Mouse (Mus musculus): Measurements from ENCODE around the gene Tusc2. TPM values are rescaled to one million over a fixed set of nuclear protein-coding genes. Genes with fewer than 3 reads are reported as not detected.

Gene Tusc2
- total and polyA plus RNA-seq, 3 experiments, result 36.2 to 48.9 TPM; not detected in 1

DNA sequence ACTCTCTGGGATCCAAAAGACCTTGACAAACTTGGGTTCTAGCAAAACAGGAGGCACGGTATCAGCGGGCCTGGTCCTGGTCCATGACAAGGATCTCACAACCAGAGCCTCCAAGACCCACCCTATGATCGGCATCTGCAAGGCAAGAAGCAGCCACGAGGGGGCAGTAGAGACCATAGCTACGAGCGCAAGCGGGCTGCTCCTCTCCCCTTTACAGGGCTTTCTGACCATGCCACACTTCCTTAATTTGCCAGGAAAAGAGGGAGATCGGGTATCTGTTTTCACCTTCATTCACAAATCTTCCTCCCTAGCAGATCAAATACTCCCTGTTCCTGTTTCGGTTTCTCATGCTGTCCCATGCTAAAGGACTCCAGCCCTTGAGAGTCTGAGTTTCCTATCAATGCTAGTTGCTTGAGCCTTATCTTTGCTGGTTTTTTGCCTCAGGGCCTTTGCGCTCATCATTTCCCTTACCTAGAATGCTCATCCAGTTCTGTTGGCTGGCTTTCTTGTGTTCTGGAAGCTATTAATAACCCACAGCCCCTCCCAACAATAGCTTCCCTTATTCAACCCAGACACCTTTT lies 39.1 kb downstream of the Tusc2 start:
- Histone ChIP-seq H3K9me3 (replicated peaks; ENCODE audit: insufficient read depth, low read length) (no peaks in the 10 kb centered on the region), H3K79me2 (ENCODE audit: control insufficient read depth, insufficient read depth, low read length, poor library complexity) (no peaks in the 10 kb centered on the region; the same call in 1 of the 2 replicates), H3K4me1 (ENCODE audit: control insufficient read depth in 1 of 2, insufficient read depth in 2 of 2, low read length in 2 of 2) (peaks cover 0 to 15% of the 10 kb centered on the region in 2 experiments; a peak in 2 of 4 replicates), H3K36me3 (ENCODE audit: control insufficient read depth in 1 of 2, insufficient read depth in 2 of 2, low read length in 2 of 2) (peaks cover 0 to 6% of the 10 kb centered on the region in 2 experiments; a peak in 2 of 4 replicates), H3K9ac (ENCODE audit: control insufficient read depth, low read depth, low read length, poor library complexity, severe bottlenecking) (peak overlapping the region; percentile 63), H3K4me3 (ENCODE audit: control insufficient read depth in 1 of 2, insufficient read depth in 1 of 2, low read depth in 2 of 2, low read length in 2 of 2) (peak overlapping the region; percentile 51 to 62), H3K27ac (ENCODE audit: control insufficient read depth, low read depth, low read length) (peak overlapping the region; percentile 64), H3K27me3 (ENCODE audit: control insufficient read depth in 1 of 2, insufficient read depth in 2 of 2, low read length in 2 of 2) (no peaks in the 10 kb centered on the region)
- peak; percentile 90 for DNase-seq (ENCODE audit: low read depth, low spot score)
- TF ChIP-seq MEF2A (IDR thresholded peaks at IDR 0.05; ENCODE audit: extremely low read depth, insufficient replicate concordance, low read depth, low read length, poor library complexity, severe bottlenecking) (peak; percentile 72; the same call in 1 of the 2 replicates), MXI1 (IDR thresholded peaks at IDR 0.05; ENCODE audit: low read depth, low read length) (peak; percentile 44), KAT2A (conservative IDR thresholded peaks at IDR 0.05; ENCODE audit: low read depth, low read length) (no peak), ZNF384 (IDR thresholded peaks at IDR 0.05; ENCODE audit: low read depth, low read length) (0 out of 2 replicates have a peak, but pooled peaks have one; percentile 18), RCOR1 (IDR thresholded peaks at IDR 0.05; ENCODE audit: low read depth, low read length) (0 out of 2 replicates have a peak, but pooled peaks have one; percentile 6), BHLHE40 (IDR thresholded peaks at IDR 0.05; ENCODE audit: borderline replicate concordance, low read depth, low read length) (no peak), ZMIZ1 (IDR thresholded peaks at IDR 0.05; ENCODE audit: low read depth, low read length) (no peak), GATA1 (IDR thresholded peaks at IDR 0.05; ENCODE audit: low read depth, low read length) (peak; percentile 83), ELF1 (IDR thresholded peaks at IDR 0.05; ENCODE audit: low read depth, low read length) (peak; percentile 50; the same call in 1 of the 2 replicates), MYC (IDR thresholded peaks at IDR 0.05; ENCODE audit: low read depth, low read length) (peak; percentile 53; the same call in 1 of the 2 replicates), ZC3H11A (IDR thresholded peaks at IDR 0.05; ENCODE audit: low read depth, low read length) (peak; percentile 93), TBP (IDR thresholded peaks at IDR 0.05; ENCODE audit: low read depth, low read length) (peak; percentile 39; the same call in 1 of the 2 replicates), HCFC1 (IDR thresholded peaks at IDR 0.05; ENCODE audit: low read depth, low read length) (peak; percentile 47; the same call in 1 of the 2 replicates), SMC3 (IDR thresholded peaks at IDR 0.05; ENCODE audit: low read depth, low read length) (peak; percentile 90), POLR2A (IDR thresholded peaks at IDR 0.05; ENCODE audit: control insufficient read depth in 1 of 2, insufficient read depth in 1 of 2, low read depth in 1 of 2, low read length in 2 of 2, poor library complexity in 1 of 2) (no peak), ETS1 (IDR thresholded peaks at IDR 0.05; ENCODE audit: low read depth, low read length) (0 out of 2 replicates have a peak, but pooled peaks have one; percentile 22), MAX (IDR thresholded peaks at IDR 0.05; ENCODE audit: low read length) (0 out of 2 replicates have a peak, but pooled peaks have one; percentile 31), CTCF (IDR thresholded peaks at IDR 0.05 in 2 of 3, conservative IDR thresholded peaks at IDR 0.05 in 1 of 3; ENCODE audit: control insufficient read depth in 1 of 3, insufficient read depth in 1 of 3, low read depth in 2 of 3, low read length in 3 of 3, poor library complexity in 1 of 3, severe bottlenecking in 1 of 3) (peak; percentile 95 to 99 (median 97)), SIN3A (IDR thresholded peaks at IDR 0.05; ENCODE audit: low read length) (peak; percentile 64; the same call in 1 of the 2 replicates)

DNA sequence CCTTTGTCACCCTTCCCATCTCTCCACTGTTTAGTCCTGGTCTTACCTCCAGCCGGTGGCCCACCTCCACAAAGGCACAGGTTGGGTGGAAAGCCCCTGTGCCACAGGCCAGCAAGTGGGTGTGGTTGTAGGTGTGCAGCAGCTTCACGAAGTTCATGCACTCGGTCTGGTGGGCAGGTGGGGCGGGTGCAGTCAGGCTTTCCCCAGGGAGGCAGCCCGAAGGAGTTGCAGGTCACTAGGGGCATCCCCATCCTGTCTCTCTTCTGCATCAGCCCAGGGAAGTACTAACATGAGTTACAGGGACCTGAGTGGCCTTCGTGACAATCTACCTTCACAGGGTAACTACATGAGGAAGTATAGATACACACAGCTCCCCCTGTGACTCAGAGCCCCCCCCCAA lies 40.2 kb downstream of the Tusc2 start:
- H3K27me3 ChIP-seq (ENCODE audit: control insufficient read depth in 1 of 2, insufficient read depth in 2 of 2, low read length in 2 of 2), result no peaks in the 10 kb centered on the region

More for the DNA sequence above, 40.2 kb downstream of the Tusc2 start:
- DNase-seq (ENCODE audit: low read depth, low spot score), result no peak
- no peaks in the 10 kb centered on the region for H3K9me3 ChIP-seq (replicated peaks; ENCODE audit: insufficient read depth, low read length)
- H3K36me3 ChIP-seq (ENCODE audit: control insufficient read depth in 1 of 2, insufficient read depth in 2 of 2, low read length in 2 of 2), result peaks cover 0 to 10% of the 10 kb centered on the region in 2 experiments; a peak in 2 of 4 replicates
- H3K4me1 ChIP-seq (ENCODE audit: control insufficient read depth in 1 of 2, insufficient read depth in 2 of 2, low read length in 2 of 2), result peaks cover 0 to 23% of the 10 kb centered on the region in 2 experiments; a peak in 3 of 4 replicates
- TF ChIP-seq TAL1 (IDR thresholded peaks at IDR 0.05; ENCODE audit: low read length) (no peak), NRF1 (IDR thresholded peaks at IDR 0.05; ENCODE audit: insufficient read depth, low read depth, low read length, poor library complexity, severe bottlenecking) (no peak), MAFK (IDR thresholded peaks at IDR 0.05; ENCODE audit: borderline replicate concordance, low read depth, low read length) (no peak), ZNF384 (IDR thresholded peaks at IDR 0.05; ENCODE audit: low read depth, low read length) (no peak)
- no peak overlapping the region for H3K27ac ChIP-seq (ENCODE audit: control insufficient read depth, low read depth, low read length)
- no peak overlapping the region for H3K4me3 ChIP-seq (ENCODE audit: control insufficient read depth in 1 of 2, insufficient read depth in 1 of 2, low read depth in 2 of 2, low read length in 2 of 2)
- no peak overlapping the region for H3K9ac ChIP-seq (ENCODE audit: control insufficient read depth, low read depth, low read length, poor library complexity, severe bottlenecking)
- no peaks in the 10 kb centered on the region; the same call in 1 of the 2 replicates for H3K79me2 ChIP-seq (ENCODE audit: control insufficient read depth, insufficient read depth, low read length, poor library complexity)

All from MEL (cell line).